Mouse (Mus musculus) heart, embryonic 11.5 days (tissue): ENCODE data around the gene Zfp169. TPM values are rescaled to one million over a fixed set of nuclear protein-coding genes. Genes with fewer than 3 reads are reported as not detected.

Source experiments
- ATAC-seq: fragments of 200-750 bp; cut with Nextera tagmentation; replicated peaks from 2 replicates; pipeline ENCODE4 v1.8.0; 2017; ENCODE audit warnings: moderate library complexity; ENCODE audit not compliant: insufficient number of reproducible peaks, low FRiP score, low TSS enrichment
- H3K27ac ChIP-seq: fragments of 300-500 bp; sonication (generic); 2 replicates; pipeline ENCODE4 v1.5.1; 2014; ENCODE audit warnings: mild to moderate bottlenecking, low read depth, low read length
- H3K27me3 ChIP-seq: fragments of 300-500 bp; sonication (generic); 2 replicates; pipeline ENCODE4 v1.6.1; 2014; ENCODE audit warnings: mild to moderate bottlenecking, low read length, mixed read lengths; ENCODE audit not compliant: control insufficient read depth, insufficient read depth
- H3K36me3 ChIP-seq: fragments of 300-500 bp; sonication (generic); 2 replicates; pipeline ENCODE4 v1.6.1; 2014; ENCODE audit warnings: mild to moderate bottlenecking, low read length, moderate library complexity, mixed read lengths; ENCODE audit not compliant: control insufficient read depth, insufficient read depth
- H3K4me1 ChIP-seq: fragments of 300-500 bp; sonication (generic); 2 replicates; pipeline ENCODE4 v1.6.1; 2014; ENCODE audit warnings: low read length; ENCODE audit not compliant: control insufficient read depth, insufficient read depth
- H3K4me2 ChIP-seq: fragments of 300-500 bp; sonication (generic); 2 replicates; pipeline ENCODE4 v1.6.1; 2014; ENCODE audit warnings: mild to moderate bottlenecking, moderate library complexity
- H3K4me3 ChIP-seq: fragments of 300-500 bp; sonication (generic); 2 replicates; pipeline ENCODE4 v1.5.1; 2014; ENCODE audit warnings: low read depth, low read length
- H3K9ac ChIP-seq: fragments of 300-500 bp; sonication (generic); 2 replicates; pipeline ENCODE4 v1.6.1; 2014; ENCODE audit warnings: mild to moderate bottlenecking, low read depth, low read length, moderate library complexity
- H3K9me3 ChIP-seq: fragments of 300-500 bp; sonication (generic); replicated peaks from 2 replicates; pipeline ENCODE4 v1.6.1; 2016; ENCODE audit warnings: low read length; ENCODE audit not compliant: control insufficient read depth
- WGBS: fragments of 180-500 bp; shearing (Covaris S2); extraction: QIAGEN DNeasy Blood & Tissue Kit; methylation state at CpG from one replicate; pipeline ENCODE4 v1.1.7; 2014; ENCODE audit not compliant: insufficient replicate concordance; 5-methylcytosine and 5-hydroxymethylcytosine counted together
- polyA plus RNA-seq: library from polyadenylated mRNA; unstranded; fragments of >200 nt; fragmentation: Nextera tagmentation; extraction: Ambion mirVana; gene quantifications from 2 replicates; pipeline ENCODE4 v1.2.1, GENCODE M21; 2014

Gene Zfp169
- polyA plus RNA-seq, 1 experiment from 2014 or later: 5.2 TPM

GRCm38 (mm10) chr13:48497693-48498221 is 15.5 kb downstream of the Zfp169 start:
- WGBS: 21% methylated on average over 15 of the region's 15 CpGs
- Histone ChIP-seq H3K9me3 (no peaks in the 10 kb centered on the region), H3K36me3 (peaks cover 4% of the 10 kb centered on the region; the same call in 1 of the 2 replicates), H3K27ac (no peak overlapping the region), H3K4me2 (peak overlapping the region; percentile 22), H3K9ac (no peak overlapping the region), H3K27me3 (no peaks in the 10 kb centered on the region), H3K4me3 (no peak overlapping the region), H3K4me1 (peaks cover 1% of the 10 kb centered on the region; the same call in 1 of the 2 replicates)
- no peak; the same call in 1 of the 2 replicates for ATAC-seq

- Histone ChIP-seq H3K9me3 (no peaks in the 10 kb centered on the region), H3K27ac (peak overlapping the region; percentile 73), H3K36me3 (peaks cover 19% of the 10 kb centered on the region), H3K4me1 (peaks cover 7% of the 10 kb centered on the region; the same call in 1 of the 2 replicates), H3K4me2 (no peak overlapping the region), H3K27me3 (no peaks in the 10 kb centered on the region), H3K4me3 (no peak overlapping the region), H3K9ac (no peak overlapping the region)
- WGBS: 39% methylated on average over 5 of the region's 5 CpGs
- no peak for ATAC-seq
Observed at GRCm38 (mm10) chr13:48493183-48493582, 20.1 kb downstream of the Zfp169 start.

GRCm38 (mm10) chr13:48490396-48491182 is 22.7 kb downstream of the Zfp169 start:
- Histone ChIP-seq H3K9me3 (no peaks in the 10 kb centered on the region), H3K36me3 (peaks cover 19% of the 10 kb centered on the region)
- no peak for ATAC-seq

GRCm38 (mm10) chr13:48483606-48484005 is 29.6 kb downstream of the Zfp169 start:
- ATAC-seq: no peak
- 88% methylated on average over 4 of the region's 4 CpGs for WGBS
- H3K9ac ChIP-seq: no peak overlapping the region

More at GRCm38 (mm10) chr13:48490396-48491182, 22.7 kb downstream of the Zfp169 start:
- Histone ChIP-seq H3K27me3 (no peaks in the 10 kb centered on the region), H3K4me3 (no peak overlapping the region), H3K27ac (no peak overlapping the region), H3K4me2 (no peak overlapping the region), H3K4me1 (peaks cover 7% of the 10 kb centered on the region; the same call in 1 of the 2 replicates), H3K9ac (no peak overlapping the region)
- 87% methylated on average over 35 of the region's 35 CpGs for WGBS

GRCm38 (mm10) chr13:48468656-48469180 is 44.5 kb downstream of the Zfp169 start:
- H3K4me2 ChIP-seq: no peak overlapping the region
- ATAC-seq: no peak
- no peaks in the 10 kb centered on the region for H3K9me3 ChIP-seq
- no peaks in the 10 kb centered on the region for H3K4me1 ChIP-seq
- no peak overlapping the region for H3K9ac ChIP-seq
- WGBS: 61% methylated on average over 15 of the region's 15 CpGs
- H3K27me3 ChIP-seq: no peaks in the 10 kb centered on the region
- H3K36me3 ChIP-seq: no peaks in the 10 kb centered on the region
- no peak overlapping the region for H3K4me3 ChIP-seq
- no peak overlapping the region for H3K27ac ChIP-seq

More at GRCm38 (mm10) chr13:48483606-48484005, 29.6 kb downstream of the Zfp169 start:
- H3K27ac ChIP-seq: no peak overlapping the region
- H3K36me3 ChIP-seq: peaks cover 3% of the 10 kb centered on the region; the same call in 1 of the 2 replicates
- H3K4me3 ChIP-seq: no peak overlapping the region
- H3K4me1 ChIP-seq: no peaks in the 10 kb centered on the region
- H3K4me2 ChIP-seq: no peak overlapping the region
- H3K27me3 ChIP-seq: no peaks in the 10 kb centered on the region
- no peaks in the 10 kb centered on the region for H3K9me3 ChIP-seq

GRCm38 (mm10) chr13:48466186-48466585 is 47.1 kb downstream of the Zfp169 start:
- no peaks in the 10 kb centered on the region for H3K9me3 ChIP-seq
- no peak overlapping the region for H3K9ac ChIP-seq
- H3K4me3 ChIP-seq: no peak overlapping the region
- ATAC-seq: no peak
- H3K4me2 ChIP-seq: no peak overlapping the region
- H3K36me3 ChIP-seq: no peaks in the 10 kb centered on the region
- H3K27me3 ChIP-seq: no peaks in the 10 kb centered on the region
- no peaks in the 10 kb centered on the region for H3K4me1 ChIP-seq
- no peak overlapping the region for H3K27ac ChIP-seq
- WGBS: 54% methylated on average over 10 of the region's 10 CpGs

- H3K27me3 ChIP-seq: no peaks in the 10 kb centered on the region
- no peak overlapping the region for H3K4me2 ChIP-seq
- no peaks in the 10 kb centered on the region for H3K9me3 ChIP-seq
- 17% methylated on average over 4 of the region's 4 CpGs for WGBS
- no peaks in the 10 kb centered on the region for H3K36me3 ChIP-seq
- no peak overlapping the region for H3K9ac ChIP-seq
- H3K4me3 ChIP-seq: no peak overlapping the region
- ATAC-seq: no peak
- no peak overlapping the region for H3K27ac ChIP-seq
- H3K4me1 ChIP-seq: no peaks in the 10 kb centered on the region
Observed at GRCm38 (mm10) chr13:48464170-48464569, 49.1 kb downstream of the Zfp169 start.

- Histone ChIP-seq H3K27me3 (no peaks in the 10 kb centered on the region), H3K9ac (no peak overlapping the region), H3K4me2 (no peak overlapping the region), H3K27ac (no peak overlapping the region), H3K4me3 (no peak overlapping the region), H3K4me1 (no peaks in the 10 kb centered on the region), H3K9me3 (no peaks in the 10 kb centered on the region), H3K36me3 (no peaks in the 10 kb centered on the region)
- ATAC-seq: no peak
- WGBS: 63% methylated on average over 5 of the region's 5 CpGs
Observed at GRCm38 (mm10) chr13:48459280-48459679, 54.0 kb downstream of the Zfp169 start.
